Mouse (Mus musculus) hindbrain, postnatal 0 days (tissue): ENCODE data around the gene Armc10. TPM values are rescaled to one million over a fixed set of nuclear protein-coding genes. Genes with fewer than 3 reads are reported as not detected.
A peak's percentile ranks its signal among the peaks of the same experiment; 100 is the strongest.
"Not testable (repeated sequence)": the region's sequence is repeated elsewhere in the genome, so short reads cannot be mapped to it uniquely, and the experiment has no call there.

Experiments used
- ATAC-seq: fragments of 200-750 bp; cut with Nextera tagmentation; 2 replicates; pipeline ENCODE4 v1.8.0; 2017; ENCODE audit warnings: mild to moderate bottlenecking, moderate TSS enrichment, moderate library complexity
- DNase-seq: peaks from one replicate; pipeline ENCODE4 v3.0.0-alpha.2; 2015; ENCODE audit warnings: low spot score
- H3K27ac ChIP-seq: fragments of 300-500 bp; sonication (generic); 2 replicates; pipeline ENCODE4 v1.5.1; 2014; ENCODE audit warnings: mild to moderate bottlenecking
- H3K27me3 ChIP-seq: fragments of 300-500 bp; sonication (generic); 2 replicates; pipeline ENCODE4 v1.6.1; 2014; ENCODE audit warnings: low read length, mixed read lengths; ENCODE audit not compliant: insufficient read depth
- H3K36me3 ChIP-seq: fragments of 300-500 bp; sonication (generic); 2 replicates; pipeline ENCODE4 v1.6.1; 2014; ENCODE audit warnings: low read length, mixed read lengths; ENCODE audit not compliant: insufficient read depth
- H3K4me1 ChIP-seq: fragments of 300-500 bp; sonication (generic); 2 replicates; pipeline ENCODE4 v1.6.1; 2014; ENCODE audit warnings: antibody characterized with exemption, low read length, mixed read lengths; ENCODE audit not compliant: insufficient read depth
- H3K4me2 ChIP-seq: fragments of 300-500 bp; sonication (generic); 2 replicates; pipeline ENCODE4 v1.6.1; 2014; ENCODE audit warnings: low read depth, mild to moderate bottlenecking, low read length, moderate library complexity, mixed read lengths
- H3K4me3 ChIP-seq: fragments of 300-500 bp; sonication (generic); 2 replicates; pipeline ENCODE4 v1.5.1; 2014; ENCODE audit warnings: low read length
- H3K9ac ChIP-seq: fragments of 300-500 bp; sonication (generic); replicated peaks from 2 replicates; pipeline ENCODE4 v1.6.1; 2014; ENCODE audit warnings: mild to moderate bottlenecking, low read length, moderate library complexity, mixed read lengths
- H3K9me3 ChIP-seq: fragments of 300-500 bp; sonication (generic); 2 replicates; pipeline ENCODE4 v1.6.1; 2016; ENCODE audit warnings: low read length, mixed read lengths
- CTCF ChIP-seq: IDR thresholded peaks from 2 replicates; pipeline ENCODE4 v1.5.1; 2016; ENCODE audit warnings: antibody characterized with exemption, control low read depth, low read depth
- WGBS: fragments of 180-500 bp; shearing (Covaris S2); extraction: QIAGEN DNeasy Blood & Tissue Kit; methylation state at CpG from one replicate; pipeline ENCODE4 v1.1.7; 2014; 5-methylcytosine and 5-hydroxymethylcytosine counted together
- polyA plus RNA-seq: library from polyadenylated mRNA; unstranded; fragments of >200 nt; fragmentation: Nextera tagmentation; extraction: Ambion mirVana; gene quantifications from 2 replicates; pipeline ENCODE4 v1.2.1, GENCODE M21; 2015
- total RNA-seq: library from RNA; depleted of rRNA; stranded (reverse); fragments of >200 nt; gene quantifications from 2 replicates; pipeline ENCODE4 v1.2.3, GENCODE M21; 2014

Gene Armc10
- total and polyA plus RNA-seq, 2 experiments from 2014 or later: 32.8 to 78.7 TPM

DNA sequence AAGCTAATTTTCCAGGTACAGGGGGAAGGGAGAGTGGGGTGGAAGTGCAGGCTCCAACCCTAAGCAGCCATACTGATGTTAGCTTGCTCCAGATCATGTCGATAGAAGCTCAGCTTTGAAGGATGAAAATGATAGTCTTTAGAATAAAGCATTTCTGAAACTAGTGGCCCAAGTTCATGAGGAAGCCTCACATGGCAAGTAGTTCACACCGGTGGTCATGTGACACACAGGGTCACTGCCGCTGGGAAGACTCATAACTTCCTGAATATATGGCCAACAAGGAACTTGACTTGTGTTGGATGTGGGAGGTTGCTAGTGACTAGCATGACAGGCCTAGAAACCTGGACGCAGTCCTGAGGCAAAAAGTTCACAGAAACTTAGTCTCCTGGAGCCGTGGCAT is 46.6 kb downstream of the Armc10 start:
- DNase-seq (no peak), ATAC-seq (no peak)
- Histone ChIP-seq H3K9me3 (no peaks in the 10 kb centered on the region), H3K36me3 (no peaks in the 10 kb centered on the region), H3K27me3 (no peaks in the 10 kb centered on the region), H3K9ac (no peak overlapping the region), H3K4me3 (no peak overlapping the region), H3K27ac (no peak overlapping the region), H3K4me2 (no peak overlapping the region), H3K4me1 (no peaks in the 10 kb centered on the region)
- 96% methylated on average over 5 of the region's 5 CpGs for WGBS
- no peak for TF ChIP-seq CTCF

DNA sequence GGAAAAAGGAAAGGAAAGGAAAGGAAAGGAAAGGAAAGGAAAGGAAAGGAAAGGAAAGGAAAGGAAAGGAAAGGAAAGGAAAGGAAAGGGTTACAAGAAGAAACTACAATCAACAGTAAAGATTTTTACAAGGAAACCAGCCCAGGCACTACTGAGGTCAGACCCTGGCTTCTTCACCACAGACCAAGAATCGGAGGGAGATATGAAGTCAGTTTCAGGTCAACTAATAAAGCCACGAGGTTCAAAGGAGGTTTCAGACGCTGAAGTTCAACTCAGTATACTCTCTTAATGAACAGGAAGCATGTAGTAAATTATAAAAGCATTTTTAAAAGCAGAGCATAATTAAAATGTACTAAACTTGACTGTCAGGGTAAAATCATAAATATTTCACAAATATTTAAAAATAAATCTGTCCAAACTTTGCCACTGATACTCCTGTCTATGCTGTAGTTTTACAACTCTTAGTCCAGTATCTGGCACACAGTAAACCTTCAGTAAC is 47.8 kb downstream of the Armc10 start:
- no peak overlapping the region for H3K4me2 ChIP-seq
- H3K4me3 ChIP-seq: no peak overlapping the region
- H3K27ac ChIP-seq: no peak overlapping the region
- H3K9me3 ChIP-seq: no peaks in the 10 kb centered on the region
- H3K4me1 ChIP-seq: no peaks in the 10 kb centered on the region
- no peaks in the 10 kb centered on the region for H3K36me3 ChIP-seq
- no peak overlapping the region for H3K9ac ChIP-seq
- TF ChIP-seq CTCF: no peak
- 80% methylated on average over 3 of the region's 3 CpGs for WGBS
- DNase-seq (no peak), ATAC-seq (no peak)
- no peaks in the 10 kb centered on the region for H3K27me3 ChIP-seq

DNA sequence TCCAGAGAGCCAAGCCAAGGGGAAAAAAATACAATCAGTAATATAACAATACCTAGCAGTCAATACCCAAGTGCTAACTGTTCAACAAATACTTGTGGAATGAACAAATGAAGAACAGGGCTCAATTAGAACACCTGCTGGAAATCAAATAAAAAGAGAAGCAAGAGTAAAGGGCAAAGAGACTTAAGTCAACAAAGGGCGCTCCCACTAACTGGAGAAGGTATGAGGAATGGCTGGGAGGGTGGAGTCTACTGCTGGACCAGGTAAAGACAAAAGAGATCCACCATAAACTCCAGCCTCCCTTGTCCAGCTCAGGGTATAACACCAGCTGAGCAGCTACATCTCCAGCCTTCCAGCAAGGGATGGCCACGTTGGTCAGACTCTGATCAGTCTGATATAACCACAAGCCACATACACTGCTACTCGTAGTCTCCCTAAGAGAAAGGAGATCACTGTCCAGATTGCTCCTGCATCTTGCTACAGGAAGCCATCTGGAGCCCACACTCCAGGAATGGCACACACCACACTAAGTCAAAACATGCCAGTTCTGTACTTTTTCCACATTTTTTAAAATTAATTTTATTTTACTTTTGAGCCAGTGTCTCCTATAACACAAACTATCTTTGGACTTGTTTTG is 49.4 kb downstream of the Armc10 start:
- Histone ChIP-seq H3K36me3 (no peaks in the 10 kb centered on the region), H3K27ac (no peak overlapping the region), H3K4me1 (no peaks in the 10 kb centered on the region), H3K27me3 (no peaks in the 10 kb centered on the region), H3K4me3 (no peak overlapping the region), H3K9ac (no peak overlapping the region), H3K9me3 (no peaks in the 10 kb centered on the region), H3K4me2 (no peak overlapping the region)
- no peak for TF ChIP-seq CTCF
- no peak for DNase-seq
- no peak for ATAC-seq
- 89% methylated on average over 3 of the region's 3 CpGs for WGBS

DNA sequence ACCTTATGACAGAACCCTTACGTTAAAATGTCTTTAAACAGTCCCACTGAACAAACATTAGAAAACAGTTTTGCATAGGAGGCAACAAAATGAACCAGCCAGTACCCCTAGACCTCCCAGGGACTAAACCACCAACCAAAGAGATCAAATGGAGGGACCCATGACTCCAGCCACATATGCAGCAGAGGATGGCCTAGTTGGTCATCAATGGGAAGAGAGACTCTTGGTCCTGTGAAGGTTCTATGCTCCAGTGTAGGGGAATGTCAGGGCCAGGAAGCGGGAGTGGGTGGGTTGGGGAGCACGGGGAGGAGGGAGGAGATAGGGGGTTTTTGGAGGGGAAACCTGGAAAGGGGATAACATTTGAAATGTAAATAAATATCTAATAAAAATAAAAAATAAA is 53.9 kb downstream of the Armc10 start:
- not testable (repeated sequence) for H3K36me3 ChIP-seq, H3K9ac ChIP-seq, H3K4me3 ChIP-seq, H3K27ac ChIP-seq, H3K9me3 ChIP-seq, H3K4me1 ChIP-seq, H3K4me2 ChIP-seq, H3K27me3 ChIP-seq, DNase-seq, ATAC-seq
- 94% methylated on average over 3 of the region's 3 CpGs for WGBS

DNA sequence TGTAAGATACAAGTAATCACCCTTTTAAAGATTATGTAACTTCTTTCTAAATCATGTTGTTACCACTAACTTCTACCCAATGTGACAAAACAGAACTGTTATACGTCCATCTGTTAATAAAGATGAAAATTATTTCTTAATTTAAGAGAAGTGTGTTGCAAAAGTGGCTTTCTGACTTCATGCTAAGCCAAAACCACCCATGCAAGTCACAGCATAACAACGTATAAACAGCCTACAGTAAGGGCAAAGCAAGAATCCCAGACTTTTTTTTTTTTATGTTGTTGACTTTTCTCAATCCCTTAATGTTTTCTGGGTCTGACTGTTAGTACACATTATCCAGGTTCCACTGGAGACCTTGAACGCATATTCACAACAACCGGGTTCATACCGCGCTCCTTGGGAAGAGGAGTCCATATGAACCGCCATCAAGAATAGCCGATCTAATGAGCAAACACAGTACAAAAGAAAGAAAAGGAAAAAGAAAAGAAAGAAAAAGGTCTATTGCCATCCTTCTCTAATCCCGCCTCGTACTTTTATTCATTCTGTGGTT is 54.7 kb downstream of the Armc10 start:
- TF ChIP-seq CTCF: no peak
- peak overlapping the region; percentile 70 for H3K4me2 ChIP-seq
- H3K36me3 ChIP-seq: no peaks in the 10 kb centered on the region
- DNase-seq: no peak
- no peaks in the 10 kb centered on the region for H3K27me3 ChIP-seq
- H3K9me3 ChIP-seq: no peaks in the 10 kb centered on the region
- 9% methylated on average over 10 of the region's 10 CpGs for WGBS
- H3K9ac ChIP-seq: peak overlapping the region; percentile 64
- H3K4me3 ChIP-seq: peak overlapping the region; percentile 51
- H3K27ac ChIP-seq: peak overlapping the region; percentile 92; the same call in 1 of the 2 replicates
- H3K4me1 ChIP-seq: no peaks in the 10 kb centered on the region
- ATAC-seq: no peak

DNA sequence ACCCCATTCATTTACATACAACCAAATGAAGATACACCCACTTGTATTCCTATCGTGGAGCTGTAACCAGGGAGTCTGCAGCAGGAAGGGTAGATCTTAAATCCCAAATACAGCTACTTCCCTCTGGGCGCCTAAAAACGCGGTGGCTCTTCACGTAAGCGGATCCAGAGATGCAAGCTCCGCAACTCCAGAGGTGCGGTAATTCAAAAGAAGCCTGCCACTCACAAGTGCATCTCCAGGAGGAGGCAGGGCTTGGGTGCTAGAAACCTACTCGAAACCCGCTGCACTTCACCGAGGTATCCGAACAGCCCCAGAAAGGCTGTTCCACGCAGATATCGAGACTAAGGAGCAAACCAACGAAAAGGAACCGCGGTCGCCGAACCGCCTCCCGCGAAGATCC is 55.3 kb downstream of the Armc10 start:
- peak overlapping the region; percentile 92 for H3K27ac ChIP-seq
- TF ChIP-seq CTCF: peak; percentile 10; the same call in 1 of the 2 replicates
- under 1% methylated on average over 22 of the region's 22 CpGs for WGBS
- DNase-seq (no peak), ATAC-seq (peak; percentile 77)
- H3K36me3 ChIP-seq: no peaks in the 10 kb centered on the region
- peak overlapping the region; percentile 64 for H3K9ac ChIP-seq
- no peaks in the 10 kb centered on the region for H3K27me3 ChIP-seq
- peak overlapping the region; percentile 70 for H3K4me2 ChIP-seq
- no peaks in the 10 kb centered on the region for H3K4me1 ChIP-seq
- no peaks in the 10 kb centered on the region for H3K9me3 ChIP-seq
- peak overlapping the region; percentile 51 for H3K4me3 ChIP-seq
